ENCODE assay signal across 8 mouse cellular contexts in the genomic region with DNA sequence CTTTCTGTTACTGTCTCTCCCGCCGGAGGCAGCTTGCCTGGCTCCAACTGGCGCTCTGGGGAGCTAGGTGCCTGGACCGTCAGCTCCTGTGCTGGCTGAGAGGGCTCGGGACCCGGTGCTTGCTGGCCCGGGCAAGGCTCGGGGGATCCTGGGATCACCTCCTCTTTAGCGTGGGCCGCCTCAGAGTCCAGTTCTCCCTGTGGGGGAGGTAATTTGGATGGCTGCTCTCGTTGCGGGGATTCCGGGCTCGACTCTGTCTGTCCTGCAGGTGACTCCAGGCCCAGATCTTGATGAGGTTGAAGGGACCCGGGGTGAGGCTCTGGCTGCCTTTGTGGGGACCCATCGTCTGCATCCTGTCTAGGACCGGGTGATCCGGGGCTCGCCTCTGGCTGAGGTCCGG. TPM values are rescaled to one million over a fixed set of nuclear protein-coding genes. Genes with fewer than 3 reads are reported as not detected.
DNase-seq lines count a peak whose midpoint lies in the region; ATAC-seq and TF ChIP-seq lines count a peak whose summit lies in the region.

No protein-coding gene starts in this region.

- ATAC-seq in cerebellum, adult (ENCODE audit: insufficient number of reproducible peaks, low FRiP score, low TSS enrichment), result no peak
- ATAC-seq in forebrain, embryonic 16.5 days, result peak; percentile 0; the same call in 1 of the 2 replicates
- peak; percentile 1; the same call in 1 of the 2 replicates for ATAC-seq in liver, embryonic 12.5 days
- no peak for ATAC-seq in inflammation-experienced regulatory T-cells, adult 6 months

- no peaks in the 10 kb centered on the region; the same call in 1 of the 2 replicates for H3K36me3 ChIP-seq in testis, adult 2 months (ENCODE audit: control insufficient read depth, insufficient read depth, low read length)
- H3K36me3 ChIP-seq in forebrain, embryonic 16.5 days (ENCODE audit: control insufficient read depth, insufficient read depth), result peaks cover 12% of the 10 kb centered on the region
- H3K36me3 ChIP-seq in liver, embryonic 12.5 days, result peaks cover 34% of the 10 kb centered on the region

- TF ChIP-seq POLR2A in testis, adult 2 months (IDR thresholded peaks at IDR 0.05; ENCODE audit: control insufficient read depth, low read depth, low read length), result no peak

- peaks cover 5% of the 10 kb centered on the region for H3K4me1 ChIP-seq in testis, adult 2 months (ENCODE audit: control insufficient read depth, insufficient read depth, low read length)
- peaks cover 23% of the 10 kb centered on the region for H3K4me1 ChIP-seq in forebrain, embryonic 16.5 days (replicated peaks; ENCODE audit: control insufficient read depth, insufficient read depth, low read length)
- peaks cover 48% of the 10 kb centered on the region for H3K4me1 ChIP-seq in liver, embryonic 12.5 days

- no peaks in the 10 kb centered on the region for H3K27me3 ChIP-seq in testis, adult 2 months (ENCODE audit: control insufficient read depth, insufficient read depth, low read length)
- no peaks in the 10 kb centered on the region for H3K27me3 ChIP-seq in forebrain, embryonic 16.5 days (replicated peaks; ENCODE audit: control insufficient read depth, insufficient read depth, low read length)
- H3K27me3 ChIP-seq in liver, embryonic 12.5 days (replicated peaks), result peaks cover 6% of the 10 kb centered on the region; the same call in 1 of the 2 replicates

- peak overlapping the region; percentile 98 for H3K4me3 ChIP-seq in testis, adult 2 months (ENCODE audit: control insufficient read depth, low read depth, low read length)
- H3K4me3 ChIP-seq in forebrain, embryonic 16.5 days (replicated peaks; ENCODE audit: low read length), result peak overlapping the region; percentile 69
- peak overlapping the region; percentile 76 for H3K4me3 ChIP-seq in liver, embryonic 12.5 days

- peak; percentile 16 to 27 for DNase-seq in cerebellum, adult 18-20 months
- DNase-seq in testis, postnatal 14 days (ENCODE audit: low spot score), result no peak
- peak; percentile 29 to 71 for DNase-seq in spleen, postnatal 4 days (ENCODE audit: low spot score in 2 of 2)

- no peak for TF ChIP-seq CTCF in testis, adult 2 months (IDR thresholded peaks at IDR 0.05; ENCODE audit: control insufficient read depth, insufficient read depth, insufficient replicate concordance, low read depth, low read length)

- no peak overlapping the region for H3K27ac ChIP-seq in testis, adult 2 months (ENCODE audit: control insufficient read depth, insufficient read depth, low read depth, low read length)
- H3K27ac ChIP-seq in forebrain, embryonic 16.5 days (ENCODE audit: low read length), result no peak overlapping the region
- H3K27ac ChIP-seq in liver, embryonic 12.5 days, result peak overlapping the region; percentile 2; the same call in 1 of the 2 replicates

- H3K9ac ChIP-seq in forebrain, embryonic 16.5 days (replicated peaks; ENCODE audit: low read depth, low read length), result peak overlapping the region; percentile 58
- peak overlapping the region; percentile 87 for H3K9ac ChIP-seq in liver, embryonic 12.5 days

- H3K9me3 ChIP-seq in forebrain, embryonic 16.5 days (ENCODE audit: control insufficient read depth, low read length), result no peaks in the 10 kb centered on the region
- H3K9me3 ChIP-seq in liver, embryonic 12.5 days (replicated peaks), result no peaks in the 10 kb centered on the region

- under 1% methylated on average over 20 of the region's 20 CpGs for WGBS in forebrain, embryonic 16.5 days
- WGBS in liver, embryonic 12.5 days (ENCODE audit: insufficient replicate concordance), result under 1% methylated on average over 20 of the region's 20 CpGs

- peak overlapping the region; percentile 94 for H3K4me2 ChIP-seq in forebrain, embryonic 16.5 days (ENCODE audit: low read length)
- H3K4me2 ChIP-seq in liver, embryonic 12.5 days, result peak overlapping the region; percentile 88

RNA-seq across cellular contexts. Expression of a gene that starts 0.7 kb away (rescaled TPM):
- 13.5 and 15.3 TPM in 2 replicates for polyA plus RNA-seq in testis, adult 2 months (2012; rRNA removed)
- polyA plus RNA-seq in forebrain, embryonic 16.5 days (2015; fragmentation: Nextera tagmentation; extraction: Ambion mirVana), result 18.8 TPM in 2 replicates
- 31.9 and 32.9 TPM in 2 replicates for polyA plus RNA-seq in liver, embryonic 12.5 days (2016; fragmentation: Nextera tagmentation; extraction: Ambion mirVana)
- polyA plus RNA-seq in inflammation-experienced regulatory T-cells, adult 6 months (2017; shearing (Covaris generic)), result 1 to 10 TPM; 7.7 to 9.0 (median 7.9) TPM

RNA-seq across cellular contexts. Expression of a gene that starts 11.5 kb away (rescaled TPM):
- polyA plus RNA-seq in testis, adult 2 months (2012; rRNA removed), result 0.88 and 1.2 TPM in 2 replicates
- polyA plus RNA-seq in forebrain, embryonic 16.5 days (2015; fragmentation: Nextera tagmentation; extraction: Ambion mirVana), result 0.12 and 0.13 TPM in 2 replicates
- polyA plus RNA-seq in liver, embryonic 12.5 days (2016; fragmentation: Nextera tagmentation; extraction: Ambion mirVana), result 0.05 and 0.06 TPM in 2 replicates
- under 1 TPM in 1 of 3 experiments, not detected in 2; 0.22 TPM for polyA plus RNA-seq in inflammation-experienced regulatory T-cells, adult 6 months (2017; shearing (Covaris generic))

RNA-seq across cellular contexts. Expression of a gene that starts 26.1 kb away (rescaled TPM):
- 0.48 and 2.2 TPM in 2 replicates for polyA plus RNA-seq in testis, adult 2 months (2012; rRNA removed)
- not detected in 2 replicates for polyA plus RNA-seq in forebrain, embryonic 16.5 days (2015; fragmentation: Nextera tagmentation; extraction: Ambion mirVana)
- not detected in 2 replicates for polyA plus RNA-seq in liver, embryonic 12.5 days (2016; fragmentation: Nextera tagmentation; extraction: Ambion mirVana)
- polyA plus RNA-seq in inflammation-experienced regulatory T-cells, adult 6 months (2017; shearing (Covaris generic)), result not detected

RNA-seq across cellular contexts. Expression of a gene that starts 28.0 kb away (rescaled TPM):
- polyA plus RNA-seq in testis, adult 2 months (2012; rRNA removed), result 0.15 and 0.24 TPM in 2 replicates
- 0.16 and 0.56 TPM in 2 replicates for polyA plus RNA-seq in forebrain, embryonic 16.5 days (2015; fragmentation: Nextera tagmentation; extraction: Ambion mirVana)
- polyA plus RNA-seq in liver, embryonic 12.5 days (2016; fragmentation: Nextera tagmentation; extraction: Ambion mirVana), result not detected in 2 replicates
- not detected for polyA plus RNA-seq in inflammation-experienced regulatory T-cells, adult 6 months (2017; shearing (Covaris generic))

RNA-seq across cellular contexts. Expression of a gene that starts 44.6 kb away (rescaled TPM):
- polyA plus RNA-seq in testis, adult 2 months (2012; rRNA removed), result 0.11 and 0.65 TPM in 2 replicates
- polyA plus RNA-seq in forebrain, embryonic 16.5 days (2015; fragmentation: Nextera tagmentation; extraction: Ambion mirVana), result 0.51 and 0.87 TPM in 2 replicates
- not detected in 2 replicates for polyA plus RNA-seq in liver, embryonic 12.5 days (2016; fragmentation: Nextera tagmentation; extraction: Ambion mirVana)
- polyA plus RNA-seq in inflammation-experienced regulatory T-cells, adult 6 months (2017; shearing (Covaris generic)), result not detected

Comparison
In these comparisons a context has a peak if more than half of its experiments do, and no peak if none do; other contexts are left out.
1. ATAC-seq: peak in forebrain, embryonic 16.5 days (single experiment) and liver, embryonic 12.5 days (single experiment); none in cerebellum, adult (single experiment) and inflammation-experienced regulatory T-cells, adult 6 months (single experiment).
2. Peak in every context shown above with its lines, with median percentiles within 50 percentile points of each other: H3K4me3 ChIP-seq.